Mouse (Mus musculus) T-helper 1 cell (primary cell): ENCODE data around the gene Glmn.

ENCODE experiments used
- in situ Hi-C: fragments of 300-600 bp; cut with MboI, MseI; formaldehyde crosslinking; loops from one replicate; pipeline ENCODE4 v1.15.1; 2025; ENCODE audit warnings: high pct_unique_total_duplicates

Glmn gene

DNA sequence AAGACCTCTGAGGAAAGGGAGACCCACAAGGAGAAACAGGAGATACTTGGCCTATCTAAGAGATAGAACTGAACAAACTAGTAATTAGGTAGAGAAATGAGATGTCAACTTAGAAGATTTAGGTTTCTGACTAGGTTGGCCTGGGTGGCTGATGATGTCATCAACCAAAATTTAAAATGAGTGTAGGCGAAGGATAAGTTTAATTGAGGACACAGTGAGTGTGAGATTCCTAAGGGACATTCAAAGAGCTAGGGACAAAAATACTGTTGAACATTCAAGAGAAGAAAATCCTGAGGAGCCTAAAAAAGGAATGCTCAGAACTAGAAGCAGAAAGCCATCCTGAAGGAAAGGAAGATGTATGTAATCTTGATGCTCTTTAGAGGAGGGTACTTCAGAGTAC is 81.6 kb downstream of the Glmn start:
- in situ Hi-C loops: no loop called here

DNA sequence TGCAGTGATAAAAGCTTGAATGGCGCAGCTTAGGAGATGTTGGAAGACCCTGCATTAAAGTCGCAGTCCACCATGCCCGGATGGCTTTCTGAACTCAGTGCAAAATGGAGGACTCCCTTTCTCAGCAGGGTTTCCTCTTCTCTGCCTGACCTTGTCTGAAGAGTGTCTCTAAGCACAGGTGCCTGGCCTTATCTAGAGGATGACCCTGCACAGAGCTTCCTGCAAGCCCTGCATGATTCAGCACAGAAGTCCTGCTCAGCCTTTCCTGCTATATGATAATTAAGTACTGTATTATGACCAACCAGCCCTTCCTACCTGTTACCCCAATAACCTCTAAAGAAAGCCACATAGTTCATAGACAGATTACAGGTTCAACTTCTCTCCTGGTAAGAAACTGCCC is 82.2 kb downstream of the Glmn start:
- in situ Hi-C loops: no loop called here

DNA sequence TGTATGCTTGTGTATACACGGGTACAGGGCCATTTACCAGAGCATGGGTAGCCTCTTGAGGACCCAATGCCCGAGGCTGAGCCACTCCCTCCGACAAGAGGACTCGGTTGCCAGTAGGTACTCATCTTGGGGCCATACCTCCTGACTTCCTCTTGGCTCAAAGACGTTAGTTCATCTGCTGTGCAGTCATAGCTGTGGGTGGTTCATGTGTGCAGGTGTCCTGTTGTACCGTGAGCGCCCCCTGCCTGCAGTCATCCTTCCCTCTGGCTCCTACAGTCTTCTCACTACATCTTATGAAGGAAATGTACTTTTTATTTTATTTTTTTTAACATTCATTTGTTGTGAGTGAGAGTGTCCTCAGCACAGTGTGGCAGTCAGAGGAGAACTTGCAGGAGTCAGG is 84.1 kb downstream of the Glmn start:
- in situ Hi-C loops: no loop called here

GRCm38 (mm10) chr5:107511326-107511725 is 86.4 kb downstream of the Glmn start:
- in situ Hi-C loops: no loop called here

GRCm38 (mm10) chr5:107510503-107510902 is 87.2 kb downstream of the Glmn start:
- in situ Hi-C loops: no loop called here

DNA sequence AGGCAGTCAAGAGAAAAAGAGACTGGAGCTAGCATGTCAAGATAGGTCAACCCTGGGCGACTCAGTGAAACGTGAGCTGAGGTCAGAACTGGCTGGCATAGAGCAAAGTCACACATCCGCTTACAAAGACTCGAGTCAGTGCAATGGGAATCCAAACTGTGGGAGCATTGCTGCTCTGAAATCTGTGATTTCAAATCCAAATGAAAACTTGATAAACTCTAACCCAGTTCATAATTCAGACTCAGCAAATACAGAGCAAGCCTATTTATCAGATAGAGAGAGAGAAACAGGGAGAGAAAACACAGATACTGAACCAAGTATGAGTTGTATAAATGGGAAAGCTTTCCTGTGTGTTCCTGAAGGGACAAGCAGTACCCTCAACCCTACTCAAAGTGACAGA is 90.4 kb downstream of the Glmn start, which contains the start of gene Gm42669:
TSS of gene Gm42669 (plus strand) at position 301 of the 400 bp plus-strand sequence.
- in situ Hi-C loops: no loop called here

DNA sequence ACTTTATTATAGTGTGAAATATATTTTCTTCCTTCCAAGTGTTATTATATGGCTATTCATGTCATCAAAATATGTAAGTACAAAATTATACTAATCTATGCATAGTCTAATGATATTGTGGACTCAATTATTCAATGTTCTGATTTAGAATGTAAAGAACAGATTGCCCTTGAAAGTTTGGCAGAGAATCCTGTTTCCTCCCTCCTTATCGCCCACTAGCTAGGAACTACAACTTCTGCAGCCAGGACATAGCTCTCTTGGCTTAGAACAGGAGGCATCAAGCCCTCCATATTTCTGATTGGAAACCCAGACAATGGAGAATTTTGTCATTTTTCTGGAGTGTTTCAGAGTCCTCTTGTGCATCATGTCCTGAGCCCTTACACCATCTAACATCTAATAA is 96.9 kb downstream of the Glmn start:
- in situ Hi-C loops: no loop called here

GRCm38 (mm10) chr5:107499891-107500535 is 97.7 kb downstream of the Glmn start:
- in situ Hi-C loops: no loop called here
